Mouse (Mus musculus) ES-E14 (cell line): ENCODE results near the gene Men1. TPM values are rescaled to one million over a fixed set of nuclear protein-coding genes. Genes with fewer than 3 reads are reported as not detected.
A peak's percentile ranks its signal among the peaks of the same experiment; 100 is the strongest.

ENCODE experiments used
- DNase-seq: peaks from one replicate; pipeline ENCODE4 v3.0.0-alpha.2; 2013; ENCODE audit warnings: low read depth, low spot score
- H3K27ac ChIP-seq: 2 replicates; pipeline ENCODE4 v1.5.1; 2012; ENCODE audit warnings: low read depth, mild to moderate bottlenecking, low read length, moderate library complexity, mixed read lengths; ENCODE audit not compliant: poor library complexity, insufficient read depth, severe bottlenecking
- H3K36me3 ChIP-seq: 2 replicates; pipeline ENCODE4 v1.6.1; 2012; ENCODE audit warnings: mild to moderate bottlenecking, low read length, moderate library complexity, mixed read lengths; ENCODE audit not compliant: control insufficient read depth, poor library complexity, insufficient read depth, severe bottlenecking
- H3K4me1 ChIP-seq, 2 experiments: fragments of 150-350 bp in 1 of 2; sonication (generic) in 1 of 2; 2 replicates each; pipeline ENCODE4 v1.6.1; 2012; ENCODE audit warnings: low read length in 2 of 2, mild to moderate bottlenecking in 1 of 2, mixed read lengths in 1 of 2; ENCODE audit not compliant: control insufficient read depth in 2 of 2, insufficient read depth in 2 of 2, poor library complexity in 1 of 2
- H3K4me3 ChIP-seq, 2 experiments: fragments of 150-350 bp in 1 of 2; sonication (generic) in 1 of 2; 2 replicates each; pipeline ENCODE4 v1.5.1; 2012; ENCODE audit warnings: low read length in 2 of 2, low read depth in 1 of 2, mild to moderate bottlenecking in 1 of 2, mixed read lengths in 1 of 2; ENCODE audit not compliant: insufficient read depth in 1 of 2, poor library complexity in 1 of 2, severe bottlenecking in 1 of 2
- H3K9ac ChIP-seq: 2 replicates; pipeline ENCODE4 v1.6.1; 2012; ENCODE audit warnings: low read depth, mild to moderate bottlenecking, low read length, mixed read lengths; ENCODE audit not compliant: poor library complexity, insufficient read depth, severe bottlenecking
- H3K9me3 ChIP-seq: fragments of 150-350 bp; sonication (generic); 2 replicates; pipeline ENCODE4 v1.6.1; 2012; ENCODE audit warnings: low read depth, mild to moderate bottlenecking, low read length; ENCODE audit not compliant: control insufficient read depth, insufficient read depth
- CHD2 ChIP-seq: IDR thresholded peaks from 2 replicates; pipeline ENCODE4 v1.6.1; 2014; ENCODE audit warnings: mild to moderate bottlenecking, low read depth, low read length, inconsistent platforms
- HCFC1 ChIP-seq: IDR thresholded peaks from 2 replicates; pipeline ENCODE4 v1.6.1; 2012; ENCODE audit warnings: low read length, inconsistent platforms, borderline replicate concordance; ENCODE audit not compliant: insufficient read depth
- MAFK ChIP-seq: IDR thresholded peaks from 2 replicates; pipeline ENCODE4 v1.6.1; 2014; ENCODE audit warnings: mild to moderate bottlenecking, low read depth, low read length, inconsistent platforms; ENCODE audit not compliant: insufficient read depth
- ZC3H11A ChIP-seq: IDR thresholded peaks from 2 replicates; pipeline ENCODE4 v1.6.1; 2012; ENCODE audit warnings: low read depth, mild to moderate bottlenecking, inconsistent platforms, low read length, borderline replicate concordance
- ZNF384 ChIP-seq: IDR thresholded peaks from 2 replicates; pipeline ENCODE4 v1.6.1; 2012; ENCODE audit warnings: low read depth, low read length, inconsistent platforms
- in situ Hi-C, 2 experiments: fragments of 600-800 bp; cut with MboI; formaldehyde crosslinking; loops; one replicate each; pipeline ENCODE4 v1.15.1; 2025; ENCODE audit warnings: low sequenced_read_pairs in 2 of 2, inconsistent platforms in 1 of 2; ENCODE audit not compliant: unreplicated experiment in 2 of 2
- total RNA-seq: library from RNA; depleted of rRNA; stranded (reverse); fragments of 300-350 nt; gene quantifications from 2 replicates; pipeline ENCODE4 v1.2.3, GENCODE M21; 2012

Men1 gene
- total RNA-seq, 1 experiment: 60.4 TPM

- in situ Hi-C loops: no loop called here
- peaks cover 75% of the 10 kb centered on the region for H3K36me3 ChIP-seq
These were observed 39.0 kb downstream of the Men1 start for GRCm38 (mm10) chr19:6373539-6374400.

GRCm38 (mm10) chr19:6374571-6374970 is 39.8 kb downstream of the Men1 start:
- Histone ChIP-seq H3K9me3 (no peaks in the 10 kb centered on the region), H3K9ac (no peak overlapping the region), H3K36me3 (peaks cover 75% of the 10 kb centered on the region), H3K4me1 (peaks cover 0 to 18% of the 10 kb centered on the region in 2 experiments; a peak in 2 of 4 replicates), H3K27ac (no peak overlapping the region), H3K4me3 (peak overlapping the region in 1 of 2 experiments; percentile 40; a peak in 2 of 4 replicates)
- in situ Hi-C loops: no loop called here
- no peak for DNase-seq
- TF ChIP-seq ZNF384 (no peak), CHD2 (no peak), MAFK (no peak), ZC3H11A (no peak), HCFC1 (no peak)

More at GRCm38 (mm10) chr19:6373539-6374400, 39.0 kb downstream of the Men1 start:
- no peaks in the 10 kb centered on the region for H3K9me3 ChIP-seq
- H3K27ac ChIP-seq: no peak overlapping the region
- no peak overlapping the region for H3K9ac ChIP-seq
- peaks cover 0 to 18% of the 10 kb centered on the region in 2 experiments; a peak in 2 of 4 replicates for H3K4me1 ChIP-seq
- no peak overlapping the region for H3K4me3 ChIP-seq
- DNase-seq: peak; percentile 65
- no peak for TF ChIP-seq MAFK
- TF ChIP-seq ZNF384: no peak
- no peak for TF ChIP-seq HCFC1
- no peak for TF ChIP-seq ZC3H11A
- TF ChIP-seq CHD2: no peak

DNA sequence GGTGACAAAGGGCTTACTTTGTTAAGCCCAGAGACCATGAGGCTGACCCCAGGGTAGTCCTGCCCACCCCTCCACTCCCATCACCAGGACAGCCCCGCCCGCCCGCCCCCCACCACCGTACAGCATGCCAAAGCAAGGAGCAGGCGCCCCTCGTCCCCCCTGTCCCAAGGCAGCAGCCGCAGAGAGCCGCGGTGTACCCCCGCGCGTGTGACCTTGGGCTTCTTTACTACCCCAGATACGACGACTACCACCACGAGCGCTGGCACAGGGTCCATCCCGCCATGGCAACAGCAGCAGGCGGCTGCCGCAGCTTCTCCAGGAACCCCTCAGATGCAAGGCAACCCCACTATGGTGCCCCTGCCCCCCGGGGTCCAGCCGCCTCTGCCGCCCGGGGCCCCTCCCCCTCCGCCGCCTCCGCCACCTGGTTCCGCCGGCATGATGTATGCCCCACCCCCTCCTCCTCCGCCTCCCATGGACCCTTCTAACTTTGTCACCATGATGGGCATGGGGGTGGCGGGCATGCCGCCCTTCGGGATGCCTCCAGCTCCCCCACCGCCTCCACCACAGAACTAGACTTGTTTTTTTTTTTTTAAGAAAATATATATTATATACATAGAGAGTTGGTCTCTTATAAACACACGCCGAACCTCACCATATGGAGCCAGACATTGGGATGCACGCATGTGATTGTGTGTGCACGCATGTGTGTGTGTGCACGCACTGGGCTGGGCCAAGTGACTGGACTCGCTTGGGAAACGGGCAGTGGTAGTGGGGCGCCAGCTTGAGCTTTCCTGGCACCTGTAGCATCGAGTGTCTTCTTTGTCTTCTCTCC is 40.9 kb downstream of the Men1 start:
- no peak for TF ChIP-seq ZC3H11A
- TF ChIP-seq HCFC1: no peak
- no peak for TF ChIP-seq ZNF384
- no peak for TF ChIP-seq CHD2
- no peak for TF ChIP-seq MAFK
- 0 out of 2 replicates have a peak overlapping the region, but pooled peaks have one; percentile 19 for H3K9ac ChIP-seq
- peaks cover 69% of the 10 kb centered on the region for H3K36me3 ChIP-seq
- no peaks in the 10 kb centered on the region for H3K9me3 ChIP-seq
- no peak for DNase-seq
- peaks cover 0 to 18% of the 10 kb centered on the region in 2 experiments; a peak in 2 of 4 replicates for H3K4me1 ChIP-seq
- H3K4me3 ChIP-seq: peak overlapping the region; percentile 3 to 45; a peak in 3 of 4 replicates
- no peak overlapping the region for H3K27ac ChIP-seq
- in situ Hi-C loops: no loop called here

GRCm38 (mm10) chr19:6376255-6376564 is 41.4 kb downstream of the Men1 start:
- peaks cover 0 to 18% of the 10 kb centered on the region in 2 experiments; a peak in 2 of 4 replicates for H3K4me1 ChIP-seq
- H3K9ac ChIP-seq: no peak overlapping the region
- no peak overlapping the region for H3K27ac ChIP-seq
- peak overlapping the region; percentile 3 to 45; a peak in 3 of 4 replicates for H3K4me3 ChIP-seq
- no peak for DNase-seq
- H3K36me3 ChIP-seq: peaks cover 64% of the 10 kb centered on the region
- TF ChIP-seq ZNF384: no peak
- TF ChIP-seq ZC3H11A: no peak
- no peak for TF ChIP-seq CHD2
- no peak for TF ChIP-seq MAFK
- no peak; the same call in 1 of the 2 replicates for TF ChIP-seq HCFC1
- in situ Hi-C loops: no loop called here
- no peaks in the 10 kb centered on the region for H3K9me3 ChIP-seq
